Mouse (Mus musculus): ENCODE data around the gene Wipf3.

DNA sequence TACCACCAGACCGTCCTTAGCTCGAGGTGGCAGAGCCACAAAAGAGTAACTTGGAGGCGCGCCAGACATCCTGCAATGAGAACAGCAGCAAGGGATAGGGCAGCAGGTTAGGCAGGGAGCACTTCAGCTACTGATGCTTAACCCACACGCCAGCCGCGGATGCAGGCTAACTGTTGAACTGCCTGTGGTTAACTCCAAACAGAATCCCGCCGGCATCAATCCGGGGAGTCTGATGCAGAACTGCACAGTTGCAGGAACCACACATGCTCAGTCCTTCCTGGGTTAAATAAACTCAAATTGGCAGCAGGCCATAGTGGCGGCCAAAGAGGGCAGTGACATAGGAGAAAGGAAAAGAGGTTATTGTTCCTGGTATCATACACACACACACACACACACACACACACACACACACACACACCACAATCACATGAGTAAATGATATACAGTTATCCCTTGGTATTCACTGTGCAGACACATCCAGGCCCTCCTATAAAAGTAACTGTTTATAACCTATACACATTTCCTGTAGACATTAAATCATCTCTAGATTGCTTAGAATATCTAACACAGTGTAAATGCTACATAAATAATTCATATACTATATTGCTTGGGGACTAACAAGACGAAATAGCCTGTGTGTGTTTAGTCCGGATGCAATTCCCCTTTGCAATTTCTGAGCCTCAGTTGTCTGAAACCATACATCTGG, 119.1 kb downstream of the Wipf3 start:
- TF ChIP-seq POLR2A (IDR thresholded peaks at IDR 0.05; ENCODE audit: low read depth, low read length), result no peak
- no peak for TF ChIP-seq CTCF (IDR thresholded peaks at IDR 0.05; ENCODE audit: extremely low read depth, insufficient read length, insufficient replicate concordance, low read depth, low read length)

Measured in small intestine, adult 2 months (tissue).